Mouse (Mus musculus) ES-Bruce4 (cell line): ENCODE results near the gene Usp6nl. TPM values are rescaled to one million over a fixed set of nuclear protein-coding genes. Genes with fewer than 3 reads are reported as not detected.

Source experiments
- H3K27ac ChIP-seq: 2 replicates; pipeline ENCODE4 v1.5.1; 2012; ENCODE audit warnings: low read length, inconsistent platforms; ENCODE audit not compliant: insufficient read depth
- H3K27me3 ChIP-seq: 2 replicates; pipeline ENCODE4 v1.6.1; 2012; ENCODE audit warnings: mild to moderate bottlenecking, low read length, inconsistent platforms; ENCODE audit not compliant: control insufficient read depth, poor library complexity, insufficient read depth, severe bottlenecking
- H3K36me3 ChIP-seq: 2 replicates; pipeline ENCODE4 v1.6.1; 2012; ENCODE audit warnings: inconsistent platforms, mild to moderate bottlenecking, low read length, moderate library complexity; ENCODE audit not compliant: control insufficient read depth, poor library complexity, insufficient read depth, severe bottlenecking
- H3K4me1 ChIP-seq: one replicate; pipeline ENCODE4 v1.8.1; 2011; ENCODE audit warnings: low read length; ENCODE audit not compliant: control insufficient read depth, insufficient read depth
- H3K4me3 ChIP-seq: 2 replicates; pipeline ENCODE4 v1.5.1; 2011; ENCODE audit warnings: low read depth, mild to moderate bottlenecking, low read length
- H3K9ac ChIP-seq: 2 replicates; pipeline ENCODE4 v1.6.1; 2012; ENCODE audit warnings: low read depth, mild to moderate bottlenecking, inconsistent platforms; ENCODE audit not compliant: poor library complexity, severe bottlenecking
- H3K9me3 ChIP-seq: replicated peaks from 2 replicates; pipeline ENCODE4 v1.6.1; 2012; ENCODE audit warnings: mild to moderate bottlenecking, low read length, inconsistent platforms; ENCODE audit not compliant: control insufficient read depth, poor library complexity, insufficient read depth, severe bottlenecking
- CTCF ChIP-seq: IDR thresholded peaks from one replicate; pipeline ENCODE4 v1.8.1; 2011; ENCODE audit warnings: low read depth, low read length
- EP300 ChIP-seq: IDR thresholded peaks from 2 replicates; pipeline ENCODE4 v1.6.1; 2011; ENCODE audit warnings: low read depth, low read length; ENCODE audit not compliant: insufficient read depth
- POLR2A ChIP-seq: IDR thresholded peaks from one replicate; pipeline ENCODE4 v1.8.1; 2011; ENCODE audit warnings: low read length; ENCODE audit not compliant: insufficient read depth
- polyA plus RNA-seq: library from polyadenylated mRNA; stranded (reverse); fragments of >200 nt; gene quantifications from 2 replicates; pipeline ENCODE4 v1.2.4, GENCODE M21; 2011; ENCODE audit warnings: low read depth; ENCODE audit not compliant: missing spikeins, insufficient read depth, insufficient read length

Usp6nl gene
- polyA plus RNA-seq, 1 experiment: 29.5 TPM

- Histone ChIP-seq H3K9ac (no peak overlapping the region), H3K4me1 (no peaks in the 10 kb centered on the region), H3K9me3 (no peaks in the 10 kb centered on the region), H3K27me3 (no peaks in the 10 kb centered on the region), H3K4me3 (no peak overlapping the region), H3K36me3 (no peaks in the 10 kb centered on the region), H3K27ac (no peak overlapping the region)
- TF ChIP-seq POLR2A (no peak), CTCF (no peak), EP300 (no peak)
These were observed 13.1 kb upstream of the Usp6nl start for GRCm38 (mm10) chr2:6309373-6309821.

- no peaks in the 10 kb centered on the region for H3K27me3 ChIP-seq
- H3K36me3 ChIP-seq: no peaks in the 10 kb centered on the region
- H3K27ac ChIP-seq: no peak overlapping the region
- no peaks in the 10 kb centered on the region for H3K9me3 ChIP-seq
- H3K9ac ChIP-seq: no peak overlapping the region
- no peaks in the 10 kb centered on the region for H3K4me1 ChIP-seq
- H3K4me3 ChIP-seq: no peak overlapping the region
- no peak for TF ChIP-seq POLR2A
These were observed 9.7 kb upstream of the Usp6nl start for GRCm38 (mm10) chr2:6312764-6313163.

GRCm38 (mm10) chr2:6313733-6314132 lies 8.7 kb upstream of the Usp6nl start:
- TF ChIP-seq POLR2A (no peak), EP300 (no peak), CTCF (no peak)
- Histone ChIP-seq H3K4me3 (no peak overlapping the region), H3K36me3 (no peaks in the 10 kb centered on the region), H3K4me1 (no peaks in the 10 kb centered on the region), H3K9ac (no peak overlapping the region), H3K9me3 (no peaks in the 10 kb centered on the region), H3K27ac (no peak overlapping the region), H3K27me3 (no peaks in the 10 kb centered on the region)

GRCm38 (mm10) chr2:6320153-6320552 lies 2.3 kb upstream of the Usp6nl start:
- Histone ChIP-seq H3K27me3 (no peaks in the 10 kb centered on the region), H3K27ac (no peak overlapping the region), H3K9me3 (no peaks in the 10 kb centered on the region), H3K9ac (no peak overlapping the region), H3K4me1 (no peaks in the 10 kb centered on the region), H3K36me3 (no peaks in the 10 kb centered on the region), H3K4me3 (no peak overlapping the region)
- TF ChIP-seq CTCF (no peak), POLR2A (no peak), EP300 (no peak)

- Histone ChIP-seq H3K36me3 (no peaks in the 10 kb centered on the region), H3K27me3 (no peaks in the 10 kb centered on the region), H3K9ac (peak overlapping the region; percentile 98), H3K27ac (peak overlapping the region; percentile 92), H3K9me3 (no peaks in the 10 kb centered on the region), H3K4me3 (peak overlapping the region; percentile 70), H3K4me1 (no peaks in the 10 kb centered on the region)
- TF ChIP-seq POLR2A (no peak), CTCF (no peak), EP300 (no peak)
These were observed 595 bp upstream of the Usp6nl start for GRCm38 (mm10) chr2:6321769-6322375.

GRCm38 (mm10) chr2:6322938-6323521 lies 563 bp downstream of the Usp6nl start:
- no peaks in the 10 kb centered on the region for H3K9me3 ChIP-seq
- TF ChIP-seq CTCF: no peak
- no peak for TF ChIP-seq POLR2A
- no peak for TF ChIP-seq EP300

More at GRCm38 (mm10) chr2:6322938-6323521, 563 bp downstream of the Usp6nl start:
- H3K9ac ChIP-seq: peak overlapping the region; percentile 98
- H3K27ac ChIP-seq: 0 out of 2 replicates have a peak overlapping the region, but pooled peaks have one; percentile 41
- H3K4me1 ChIP-seq: no peaks in the 10 kb centered on the region
- peak overlapping the region; percentile 100 for H3K4me3 ChIP-seq
- no peaks in the 10 kb centered on the region for H3K36me3 ChIP-seq
- no peaks in the 10 kb centered on the region for H3K27me3 ChIP-seq
